Mouse (Mus musculus) midbrain, embryonic 16.5 days (tissue): ENCODE measurements around the gene Svs4. TPM values are rescaled to one million over a fixed set of nuclear protein-coding genes. Genes with fewer than 3 reads are reported as not detected.
"Not testable (repeated sequence)": the region's sequence is repeated elsewhere in the genome, so short reads cannot be mapped to it uniquely, and the experiment has no call there.

ENCODE experiments used
- ATAC-seq: fragments of 200-750 bp; cut with Nextera tagmentation; 2 replicates; pipeline ENCODE4 v1.8.0; 2017; ENCODE audit warnings: moderate TSS enrichment
- H3K27ac ChIP-seq: fragments of 300-500 bp; sonication (generic); 2 replicates; pipeline ENCODE4 v1.5.1; 2014; ENCODE audit warnings: mild to moderate bottlenecking, low read length, mixed read lengths
- H3K27me3 ChIP-seq: fragments of 300-500 bp; sonication (generic); 2 replicates; pipeline ENCODE4 v1.6.1; 2014; ENCODE audit warnings: low read depth, low read length, mixed read lengths; ENCODE audit not compliant: control insufficient read depth, insufficient read depth
- H3K36me3 ChIP-seq: fragments of 300-500 bp; sonication (generic); 2 replicates; pipeline ENCODE4 v1.6.1; 2014; ENCODE audit warnings: mild to moderate bottlenecking, low read length, moderate library complexity, mixed read lengths; ENCODE audit not compliant: control insufficient read depth, insufficient read depth
- H3K4me1 ChIP-seq: fragments of 300-500 bp; sonication (generic); 2 replicates; pipeline ENCODE4 v1.6.1; 2014; ENCODE audit warnings: mild to moderate bottlenecking, low read length, mixed read lengths; ENCODE audit not compliant: control insufficient read depth, insufficient read depth
- H3K4me2 ChIP-seq: fragments of 300-500 bp; sonication (generic); 2 replicates; pipeline ENCODE4 v1.6.1; 2014; ENCODE audit warnings: mild to moderate bottlenecking, low read length, mixed read lengths
- H3K4me3 ChIP-seq: fragments of 300-500 bp; sonication (generic); 2 replicates; pipeline ENCODE4 v1.5.1; 2014; ENCODE audit warnings: low read depth, mild to moderate bottlenecking, low read length, moderate library complexity, mixed read lengths
- H3K9ac ChIP-seq: fragments of 300-500 bp; sonication (generic); 2 replicates; pipeline ENCODE4 v1.6.1; 2014; ENCODE audit warnings: low read depth, low read length, mixed read lengths
- H3K9me3 ChIP-seq: fragments of 300-500 bp; sonication (generic); replicated peaks from 2 replicates; pipeline ENCODE4 v1.6.1; 2014; ENCODE audit warnings: mild to moderate bottlenecking, low read length, mixed read lengths; ENCODE audit not compliant: control insufficient read depth, poor library complexity, severe bottlenecking
- WGBS: fragments of 180-500 bp; shearing (Covaris S2); extraction: QIAGEN DNeasy Blood & Tissue Kit; methylation state at CpG from one replicate; pipeline ENCODE4 v1.1.7; 2014; 5-methylcytosine and 5-hydroxymethylcytosine counted together
- polyA plus RNA-seq: library from polyadenylated mRNA; unstranded; fragments of >200 nt; fragmentation: Nextera tagmentation; extraction: Ambion mirVana; gene quantifications from 2 replicates; pipeline ENCODE4 v1.2.1, GENCODE M21; 2015

Svs4 gene
- polyA plus RNA-seq, result not detected in 2 replicates

DNA sequence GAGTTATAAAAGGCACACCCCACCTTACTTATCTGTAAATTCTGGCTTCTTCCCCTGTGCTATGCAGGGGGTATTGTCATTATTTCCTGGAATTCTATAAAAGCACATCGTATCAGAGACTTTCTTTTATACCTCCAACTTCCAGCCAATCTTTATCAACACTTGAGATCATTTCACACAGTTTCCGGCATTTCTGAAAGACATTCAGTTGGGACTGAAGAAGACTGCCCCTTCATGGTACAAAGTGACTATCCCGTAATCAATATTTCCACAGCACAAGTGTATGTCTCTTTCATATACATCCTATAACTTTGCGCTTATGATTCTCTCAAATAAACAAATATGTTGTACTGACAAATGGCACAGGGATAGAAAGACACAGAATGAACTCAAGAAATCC, at the start of gene Svs4:
Svs4 (minus strand) TSS at position 101 of the 400 bp plus-strand sequence.
- H3K9me3 ChIP-seq, result no peaks in the 10 kb centered on the region
- no peaks in the 10 kb centered on the region for H3K4me1 ChIP-seq
- no peak within 1 kb of the TSS for H3K4me2 ChIP-seq
- no peak within 1 kb of the TSS for H3K9ac ChIP-seq
- no peak for ATAC-seq
- no peak within 1 kb of the TSS for H3K27ac ChIP-seq
- no peaks in the 10 kb centered on the region for H3K27me3 ChIP-seq
- no peaks in the 10 kb centered on the region for H3K36me3 ChIP-seq
- WGBS, result 93% methylated on average over 4 of the region's 4 CpGs
- H3K4me3 ChIP-seq, result no peak within 1 kb of the TSS

DNA sequence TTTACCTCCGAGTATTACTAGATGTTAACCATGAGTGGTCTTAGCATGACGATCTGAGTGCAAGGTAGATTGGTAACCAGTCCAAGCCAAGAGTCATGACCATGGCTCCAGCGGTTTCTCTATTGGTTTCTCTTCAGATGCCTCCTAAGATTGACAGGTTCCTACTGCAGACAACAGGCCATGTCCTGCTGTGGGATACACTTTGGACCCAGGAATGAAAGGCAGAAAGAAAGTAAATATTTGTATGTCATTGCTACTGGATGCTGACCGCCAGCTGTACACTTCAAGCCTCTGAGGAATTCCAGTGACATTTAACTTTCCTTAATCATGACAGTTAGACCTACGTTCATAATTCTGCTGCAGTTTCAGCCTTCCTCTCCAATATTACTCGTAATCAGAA, 42.7 kb upstream of the Svs4 start:
- 89% methylated on average over 6 of the region's 6 CpGs for WGBS
- Histone ChIP-seq H3K27ac (no peak overlapping the region), H3K4me2 (no peak overlapping the region), H3K9ac (no peak overlapping the region), H3K4me1 (no peaks in the 10 kb centered on the region), H3K36me3 (no peaks in the 10 kb centered on the region), H3K9me3 (no peaks in the 10 kb centered on the region), H3K27me3 (no peaks in the 10 kb centered on the region), H3K4me3 (no peak overlapping the region)
- ATAC-seq, result no peak

DNA sequence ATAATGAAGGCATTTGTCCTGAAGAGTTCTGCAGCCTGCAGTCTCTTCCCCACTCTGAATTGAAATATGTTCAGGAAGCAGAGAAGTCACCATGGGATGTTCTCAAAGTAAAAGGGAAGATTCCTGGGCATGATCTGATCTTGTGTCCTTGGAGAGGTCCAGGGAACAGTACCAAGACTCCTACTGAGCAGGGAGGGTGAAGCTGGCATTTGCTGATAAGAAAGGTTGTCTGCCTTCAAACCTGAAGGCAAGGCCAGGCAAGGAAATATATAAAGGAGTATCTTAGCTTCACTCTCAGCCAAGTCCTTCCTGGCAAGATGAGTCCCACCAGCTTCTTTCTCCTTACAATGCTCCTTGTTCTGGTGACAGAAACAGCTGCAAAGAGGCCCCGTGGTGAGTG, 38.2 kb upstream of the Svs4 start, which contains the start of gene Svs6:
Svs6 (plus strand) TSS at position 301 of the 400 bp plus-strand sequence.
- H3K27me3 ChIP-seq, H3K4me2 ChIP-seq, H3K4me3 ChIP-seq, H3K9me3 ChIP-seq, ATAC-seq, H3K36me3 ChIP-seq, H3K27ac ChIP-seq, H3K4me1 ChIP-seq, H3K9ac ChIP-seq: not testable (repeated sequence)
- 80% methylated on average over 1 of the region's 1 CpGs for WGBS

- not testable (repeated sequence) for H3K9ac ChIP-seq, H3K36me3 ChIP-seq, H3K9me3 ChIP-seq, H3K27me3 ChIP-seq, H3K4me3 ChIP-seq, ATAC-seq, H3K4me2 ChIP-seq, H3K27ac ChIP-seq, H3K4me1 ChIP-seq
These were observed 37.2 kb upstream of the Svs4 start for GRCm38 (mm10) chr2:164315460-164315859.

GRCm38 (mm10) chr2:164312599-164312998, 34.3 kb upstream of the Svs4 start:
- H3K9me3 ChIP-seq, result no peaks in the 10 kb centered on the region
- H3K36me3 ChIP-seq, result no peaks in the 10 kb centered on the region
- ATAC-seq, result no peak
- no peak overlapping the region for H3K9ac ChIP-seq
- no peak overlapping the region for H3K4me2 ChIP-seq
- 88% methylated on average over 5 of the region's 5 CpGs for WGBS
- H3K27me3 ChIP-seq, result no peaks in the 10 kb centered on the region
- no peak overlapping the region for H3K27ac ChIP-seq
- no peaks in the 10 kb centered on the region for H3K4me1 ChIP-seq
- H3K4me3 ChIP-seq, result no peak overlapping the region

GRCm38 (mm10) chr2:164288968-164289367, 10.7 kb upstream of the Svs4 start, which contains the start of gene Svs3a:
TSS of gene Svs3a (plus strand) at chr2:164289268.
- not testable (repeated sequence) for H3K9ac ChIP-seq, H3K27ac ChIP-seq, ATAC-seq, H3K27me3 ChIP-seq, H3K9me3 ChIP-seq, H3K36me3 ChIP-seq, H3K4me1 ChIP-seq, H3K4me3 ChIP-seq, H3K4me2 ChIP-seq
- 85% methylated on average over 1 of the region's 1 CpGs for WGBS

DNA sequence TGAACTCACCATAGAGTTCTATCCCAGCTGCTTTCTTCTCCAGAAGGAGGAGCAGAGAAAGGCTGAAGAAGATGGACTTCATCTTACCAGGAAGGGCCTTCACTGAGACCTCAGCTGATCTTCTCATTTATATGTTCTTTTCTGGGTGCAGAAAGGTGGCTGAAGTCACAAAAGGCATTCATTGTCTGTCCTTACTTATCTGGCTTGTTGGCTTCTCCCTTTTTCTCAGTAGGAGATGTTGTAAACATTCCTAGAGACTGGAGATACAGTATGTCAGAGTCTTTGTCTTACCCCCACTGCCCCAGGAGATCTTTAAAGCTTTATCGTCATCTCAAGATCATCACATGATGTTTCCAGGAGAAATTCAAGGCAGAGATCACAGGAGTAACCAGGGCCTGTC, 21.7 kb downstream of the Svs4 start, which contains the start of gene Svs3b:
Svs3b (minus strand) TSS at position 101 of the 400 bp plus-strand sequence.
- not testable (repeated sequence) for H3K4me2 ChIP-seq, H3K36me3 ChIP-seq, H3K9ac ChIP-seq, H3K9me3 ChIP-seq, H3K27ac ChIP-seq, H3K4me3 ChIP-seq, H3K4me1 ChIP-seq, ATAC-seq, H3K27me3 ChIP-seq
- 89% methylated on average over 1 of the region's 1 CpGs for WGBS

- no peak within 1 kb of the TSS for H3K4me3 ChIP-seq
- H3K36me3 ChIP-seq, result no peaks in the 10 kb centered on the region
- H3K27ac ChIP-seq, result no peak within 1 kb of the TSS
- no peak within 1 kb of the TSS for H3K4me2 ChIP-seq
- no peaks in the 10 kb centered on the region for H3K27me3 ChIP-seq
- no peak within 1 kb of the TSS for H3K9ac ChIP-seq
- no peaks in the 10 kb centered on the region for H3K9me3 ChIP-seq
- ATAC-seq, result no peak
- WGBS, result 88% methylated on average over 3 of the region's 3 CpGs
- no peaks in the 10 kb centered on the region for H3K4me1 ChIP-seq
These were observed 39.9 kb downstream of the Svs4 start, which contains the start of gene Svs2 for GRCm38 (mm10) chr2:164238366-164238765. TSS of gene Svs2 (minus strand) at chr2:164238466.

GRCm38 (mm10) chr2:164232671-164233070, 45.6 kb downstream of the Svs4 start:
- ATAC-seq, result no peak
- Histone ChIP-seq H3K4me3 (no peak overlapping the region), H3K27ac (no peak overlapping the region), H3K9ac (no peak overlapping the region), H3K4me1 (no peaks in the 10 kb centered on the region), H3K9me3 (no peaks in the 10 kb centered on the region), H3K36me3 (no peaks in the 10 kb centered on the region), H3K4me2 (no peak overlapping the region), H3K27me3 (no peaks in the 10 kb centered on the region)
- 88% methylated on average over 8 of the region's 8 CpGs for WGBS
